Mouse (Mus musculus): ENCODE measurements around the gene Dbndd1. TPM values are rescaled to one million over a fixed set of nuclear protein-coding genes. Genes with fewer than 3 reads are reported as not detected.

Dbndd1 gene
- polyA plus RNA-seq, 1 experiment, result 0.16 TPM

- Histone ChIP-seq H3K4me1 (ENCODE audit: control insufficient read depth, insufficient read depth, insufficient read length, low read length) (peaks cover 7% of the 10 kb centered on the region; the same call in 1 of the 2 replicates), H3K36me3 (ENCODE audit: control insufficient read depth, insufficient read depth, low read length) (peaks cover 3% of the 10 kb centered on the region), H3K4me3 (ENCODE audit: low read depth, low read length) (peak within 1 kb of the TSS; percentile 90), H3K27me3 (ENCODE audit: control insufficient read depth, insufficient read depth, low read length) (peaks cover 24% of the 10 kb centered on the region), H3K27ac (ENCODE audit: insufficient read depth, low read depth, low read length) (no peak within 1 kb of the TSS)
- under 1% methylated on average over 20 of the region's 20 CpGs for WGBS
- TF ChIP-seq CTCF (IDR thresholded peaks at IDR 0.05; ENCODE audit: extremely low read depth, insufficient read length, insufficient replicate concordance, low read depth, low read length) (no peak), POLR2A (IDR thresholded peaks at IDR 0.05; ENCODE audit: low read depth, low read length) (no peak)
Observed at GRCm38 (mm10) chr8:123518667-123519066, 3.4 kb upstream of the Dbndd1 start, which contains the start of gene Gas8. Gene Gas8 (plus strand): TSS chr8:123518834.

GRCm38 (mm10) chr8:123518172-123518571 lies 2.9 kb upstream of the Dbndd1 start:
- peaks cover 29% of the 10 kb centered on the region for H3K27me3 ChIP-seq (ENCODE audit: control insufficient read depth, insufficient read depth, low read length)
- no peak for TF ChIP-seq CTCF (IDR thresholded peaks at IDR 0.05; ENCODE audit: extremely low read depth, insufficient read length, insufficient replicate concordance, low read depth, low read length)
- peaks cover 7% of the 10 kb centered on the region; the same call in 1 of the 2 replicates for H3K4me1 ChIP-seq (ENCODE audit: control insufficient read depth, insufficient read depth, insufficient read length, low read length)
- H3K27ac ChIP-seq (ENCODE audit: insufficient read depth, low read depth, low read length), result no peak overlapping the region
- 26% methylated on average over 10 of the region's 10 CpGs for WGBS
- H3K36me3 ChIP-seq (ENCODE audit: control insufficient read depth, insufficient read depth, low read length), result peaks cover 3% of the 10 kb centered on the region; the same call in 1 of the 2 replicates
- peak overlapping the region; percentile 90 for H3K4me3 ChIP-seq (ENCODE audit: low read depth, low read length)

DNA sequence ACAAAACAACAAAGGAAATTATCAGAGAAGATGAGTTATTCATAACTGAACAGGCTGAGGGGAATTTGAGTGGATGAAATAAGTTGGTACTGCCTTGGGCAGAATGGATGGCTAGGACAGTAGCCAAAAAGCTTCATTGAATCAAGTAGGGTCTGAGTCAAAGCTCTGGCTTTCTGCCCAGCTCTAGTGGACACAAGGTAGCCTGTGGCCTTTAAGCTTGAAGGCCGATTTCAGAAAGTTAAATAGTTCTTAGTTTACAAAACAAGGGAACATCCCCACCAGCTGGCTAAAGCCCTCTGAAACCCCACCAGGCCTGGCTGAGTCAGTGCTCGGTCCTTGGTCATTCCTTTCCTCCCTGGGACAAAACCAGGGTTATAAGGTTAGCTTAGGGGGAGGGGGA lies 1.3 kb upstream of the Dbndd1 start:
- Histone ChIP-seq H3K36me3 (ENCODE audit: control insufficient read depth, insufficient read depth, low read length) (no peaks in the 10 kb centered on the region), H3K27ac (ENCODE audit: insufficient read depth, low read depth, low read length) (no peak overlapping the region), H3K27me3 (ENCODE audit: control insufficient read depth, insufficient read depth, low read length) (peaks cover 33% of the 10 kb centered on the region), H3K4me1 (ENCODE audit: control insufficient read depth, insufficient read depth, insufficient read length, low read length) (peaks cover 7% of the 10 kb centered on the region; the same call in 1 of the 2 replicates), H3K4me3 (ENCODE audit: low read depth, low read length) (no peak overlapping the region)
- no peak for TF ChIP-seq CTCF (IDR thresholded peaks at IDR 0.05; ENCODE audit: extremely low read depth, insufficient read length, insufficient replicate concordance, low read depth, low read length)
- TF ChIP-seq POLR2A (IDR thresholded peaks at IDR 0.05; ENCODE audit: low read depth, low read length), result no peak
- WGBS, result 44% methylated on average over 2 of the region's 2 CpGs

DNA sequence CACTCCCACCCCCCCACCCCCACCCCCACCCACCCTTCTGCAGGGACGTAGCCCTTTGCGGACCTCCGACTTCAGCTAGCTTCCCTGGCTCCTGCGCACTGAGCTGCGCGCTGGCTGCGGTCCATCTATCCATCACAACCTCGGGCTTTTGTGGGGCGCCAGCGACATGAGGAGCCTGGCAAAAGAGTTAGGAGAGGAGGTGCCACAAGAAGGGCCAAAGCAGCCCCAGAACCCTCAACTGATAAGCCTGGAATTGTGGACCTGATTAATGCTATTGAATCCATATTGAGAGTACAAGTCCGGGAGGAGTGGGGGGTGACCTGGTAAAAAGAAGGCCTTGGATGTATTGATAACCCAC lies 256 bp upstream of the Dbndd1 start:
- TF ChIP-seq POLR2A (IDR thresholded peaks at IDR 0.05; ENCODE audit: low read depth, low read length), result no peak
- no peak for TF ChIP-seq CTCF (IDR thresholded peaks at IDR 0.05; ENCODE audit: extremely low read depth, insufficient read length, insufficient replicate concordance, low read depth, low read length)
- WGBS, result 2% methylated on average over 11 of the region's 11 CpGs
- no peaks in the 10 kb centered on the region for H3K36me3 ChIP-seq (ENCODE audit: control insufficient read depth, insufficient read depth, low read length)
- H3K27ac ChIP-seq (ENCODE audit: insufficient read depth, low read depth, low read length), result no peak overlapping the region
- H3K4me1 ChIP-seq (ENCODE audit: control insufficient read depth, insufficient read depth, insufficient read length, low read length), result peaks cover 7% of the 10 kb centered on the region; the same call in 1 of the 2 replicates
- no peak overlapping the region for H3K4me3 ChIP-seq (ENCODE audit: low read depth, low read length)
- H3K27me3 ChIP-seq (ENCODE audit: control insufficient read depth, insufficient read depth, low read length), result peaks cover 33% of the 10 kb centered on the region

DNA sequence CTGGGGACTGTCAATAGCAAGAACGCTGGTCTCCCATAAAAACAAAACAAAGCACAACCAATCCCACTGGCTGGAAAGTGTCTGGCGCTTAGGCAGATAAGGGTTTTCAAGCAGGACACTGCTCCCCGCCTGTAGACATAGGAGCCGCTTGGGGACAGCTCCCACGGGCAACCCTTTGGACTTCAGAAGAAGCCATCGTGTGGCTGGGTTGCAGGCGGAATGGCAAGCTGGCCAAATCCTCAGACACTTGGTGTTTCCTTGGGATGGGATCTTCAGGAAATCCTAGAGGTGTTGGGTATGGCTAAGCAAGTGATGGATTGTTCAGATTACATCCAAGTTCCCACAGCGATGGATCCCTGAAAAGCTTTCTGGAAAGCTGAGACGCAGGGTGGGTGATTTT lies 1.1 kb downstream of the Dbndd1 start:
- H3K36me3 ChIP-seq (ENCODE audit: control insufficient read depth, insufficient read depth, low read length), result no peaks in the 10 kb centered on the region; the same call in 1 of the 2 replicates
- 3% methylated on average over 9 of the region's 9 CpGs for WGBS
- H3K4me1 ChIP-seq (ENCODE audit: control insufficient read depth, insufficient read depth, insufficient read length, low read length), result peaks cover 2% of the 10 kb centered on the region; the same call in 1 of the 2 replicates
- no peak overlapping the region for H3K27ac ChIP-seq (ENCODE audit: insufficient read depth, low read depth, low read length)
- TF ChIP-seq CTCF (IDR thresholded peaks at IDR 0.05; ENCODE audit: extremely low read depth, insufficient read length, insufficient replicate concordance, low read depth, low read length) (no peak), POLR2A (IDR thresholded peaks at IDR 0.05; ENCODE audit: low read depth, low read length) (no peak)
- peaks cover 33% of the 10 kb centered on the region for H3K27me3 ChIP-seq (ENCODE audit: control insufficient read depth, insufficient read depth, low read length)
- H3K4me3 ChIP-seq (ENCODE audit: low read depth, low read length), result no peak overlapping the region

DNA sequence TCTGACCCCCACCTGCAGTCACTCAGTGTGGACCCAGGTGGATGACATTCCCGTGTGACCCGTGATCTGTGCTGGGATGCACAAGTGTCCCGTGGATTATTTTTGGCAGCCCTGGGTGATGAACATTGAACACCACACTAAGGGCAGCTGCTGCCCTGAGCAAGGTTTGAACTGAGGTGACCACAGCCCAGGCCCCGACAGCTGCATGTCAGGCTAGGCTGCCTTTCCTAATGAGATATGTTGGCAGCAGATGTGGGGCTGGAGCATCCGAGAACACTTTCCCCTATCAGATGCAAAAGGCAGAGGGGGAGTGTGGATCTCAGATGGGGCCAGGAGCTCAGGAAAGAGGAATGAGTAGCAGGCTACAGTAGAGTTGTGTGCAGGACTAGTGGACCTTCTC lies 4.4 kb downstream of the Dbndd1 start:
- H3K27ac ChIP-seq (ENCODE audit: insufficient read depth, low read depth, low read length), result no peak overlapping the region
- peaks cover 5% of the 10 kb centered on the region for H3K36me3 ChIP-seq (ENCODE audit: control insufficient read depth, insufficient read depth, low read length)
- peaks cover 29% of the 10 kb centered on the region for H3K27me3 ChIP-seq (ENCODE audit: control insufficient read depth, insufficient read depth, low read length)
- TF ChIP-seq POLR2A (IDR thresholded peaks at IDR 0.05; ENCODE audit: low read depth, low read length) (no peak), CTCF (IDR thresholded peaks at IDR 0.05; ENCODE audit: extremely low read depth, insufficient read length, insufficient replicate concordance, low read depth, low read length) (no peak)
- H3K4me3 ChIP-seq (ENCODE audit: low read depth, low read length), result no peak overlapping the region
- WGBS, result 61% methylated on average over 5 of the region's 5 CpGs
- H3K4me1 ChIP-seq (ENCODE audit: control insufficient read depth, insufficient read depth, insufficient read length, low read length), result no peaks in the 10 kb centered on the region

DNA sequence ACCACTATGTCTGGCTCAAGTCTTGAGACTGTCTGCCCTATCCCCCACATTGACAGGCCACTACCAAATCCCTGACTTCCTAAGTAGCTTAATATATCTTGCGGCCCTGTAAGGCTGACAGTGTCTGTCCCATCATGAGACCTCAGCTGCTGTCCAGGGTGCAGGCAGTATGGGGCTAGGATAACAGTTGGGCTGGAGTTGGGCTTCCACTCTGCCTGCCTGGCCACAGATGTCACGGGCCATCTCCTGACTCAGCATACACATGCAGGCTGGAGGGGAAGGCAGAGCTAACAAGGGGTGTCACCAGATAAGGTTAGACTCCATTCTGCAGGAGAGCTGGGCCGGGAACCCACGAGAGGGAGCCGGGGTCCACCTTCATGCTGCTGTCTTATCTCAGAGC lies 8.1 kb downstream of the Dbndd1 start:
- H3K4me1 ChIP-seq (ENCODE audit: control insufficient read depth, insufficient read depth, insufficient read length, low read length), result no peaks in the 10 kb centered on the region; the same call in 1 of the 2 replicates
- peaks cover 17% of the 10 kb centered on the region for H3K36me3 ChIP-seq (ENCODE audit: control insufficient read depth, insufficient read depth, low read length)
- no peak overlapping the region for H3K27ac ChIP-seq (ENCODE audit: insufficient read depth, low read depth, low read length)
- 97% methylated on average over 5 of the region's 5 CpGs for WGBS
- TF ChIP-seq POLR2A (IDR thresholded peaks at IDR 0.05; ENCODE audit: low read depth, low read length), result no peak
- TF ChIP-seq CTCF (IDR thresholded peaks at IDR 0.05; ENCODE audit: extremely low read depth, insufficient read length, insufficient replicate concordance, low read depth, low read length), result no peak
- no peak overlapping the region for H3K4me3 ChIP-seq (ENCODE audit: low read depth, low read length)
- no peaks in the 10 kb centered on the region for H3K27me3 ChIP-seq (ENCODE audit: control insufficient read depth, insufficient read depth, low read length)
